Mouse (Mus musculus) stomach, postnatal 0 days (tissue): ENCODE measurements around the gene D930048N14Rik. TPM values are rescaled to one million over a fixed set of nuclear protein-coding genes. Genes with fewer than 3 reads are reported as not detected.

Source experiments
- ATAC-seq: fragments of 200-750 bp; cut with Nextera tagmentation; 2 replicates; pipeline ENCODE4 v1.8.0; 2017; ENCODE audit not compliant: low FRiP score, low TSS enrichment
- DNase-seq: peaks from one replicate; pipeline ENCODE4 v3.0.0-alpha.2; 2016; ENCODE audit warnings: low spot score
- H3K27ac ChIP-seq: fragments of 300-500 bp; sonication (generic); replicated peaks from 2 replicates; pipeline ENCODE4 v1.5.1; 2014; ENCODE audit warnings: mild to moderate bottlenecking, control low read depth
- H3K27me3 ChIP-seq: fragments of 300-500 bp; sonication (generic); 2 replicates; pipeline ENCODE4 v1.6.1; 2014; ENCODE audit warnings: low read length; ENCODE audit not compliant: control insufficient read depth, insufficient read depth
- H3K36me3 ChIP-seq: fragments of 300-500 bp; sonication (generic); 2 replicates; pipeline ENCODE4 v1.6.1; 2014; ENCODE audit warnings: low read length, mixed read lengths; ENCODE audit not compliant: control insufficient read depth, insufficient read depth
- H3K4me1 ChIP-seq: fragments of 300-500 bp; sonication (generic); replicated peaks from 2 replicates; pipeline ENCODE4 v1.6.1; 2014; ENCODE audit warnings: antibody characterized with exemption; ENCODE audit not compliant: control insufficient read depth, insufficient read depth
- H3K4me2 ChIP-seq: fragments of 300-500 bp; sonication (generic); replicated peaks from 2 replicates; pipeline ENCODE4 v1.6.1; 2014; ENCODE audit warnings: low read depth, mild to moderate bottlenecking, control low read depth, moderate library complexity
- H3K4me3 ChIP-seq: fragments of 300-500 bp; sonication (generic); 2 replicates; pipeline ENCODE4 v1.5.1; 2014; ENCODE audit warnings: low read depth, low read length, control low read depth
- H3K9ac ChIP-seq: fragments of 300-500 bp; sonication (generic); 2 replicates; pipeline ENCODE4 v1.6.1; 2014; ENCODE audit warnings: mild to moderate bottlenecking, low read length, control low read depth, mixed read lengths
- H3K9me3 ChIP-seq: fragments of 300-500 bp; sonication (generic); 2 replicates; pipeline ENCODE4 v1.6.1; 2016; ENCODE audit warnings: low read length; ENCODE audit not compliant: control insufficient read depth
- CTCF ChIP-seq: IDR thresholded peaks from 2 replicates; pipeline ENCODE4 v1.5.1; 2016; ENCODE audit warnings: antibody characterized with exemption, low read depth, mild to moderate bottlenecking, moderate library complexity
- EP300 ChIP-seq: optimal IDR thresholded peaks from 2 replicates; pipeline ENCODE3; 2016; ENCODE audit warnings: antibody characterized with exemption
- WGBS: fragments of 180-500 bp; shearing (Covaris S2); extraction: QIAGEN DNeasy Blood & Tissue Kit; methylation state at CpG from one replicate; pipeline ENCODE4 v1.1.7; 2014; 5-methylcytosine and 5-hydroxymethylcytosine counted together
- polyA plus RNA-seq: library from polyadenylated mRNA; unstranded; fragments of >200 nt; fragmentation: Nextera tagmentation; extraction: Ambion mirVana; gene quantifications from 2 replicates; pipeline ENCODE4 v1.2.1, GENCODE M21; 2015

The D930048N14Rik gene
- polyA plus RNA-seq, 1 experiment from 2014 or later: 2.0 TPM

GRCm38 (mm10) chr11:51703379-51703998 lies 52.7 kb downstream of the D930048N14Rik start:
- Histone ChIP-seq H3K27ac (no peak overlapping the region), H3K4me1 (no peaks in the 10 kb centered on the region), H3K9me3 (no peaks in the 10 kb centered on the region), H3K4me3 (no peak overlapping the region), H3K36me3 (peaks cover 11% of the 10 kb centered on the region), H3K27me3 (no peaks in the 10 kb centered on the region), H3K9ac (no peak overlapping the region), H3K4me2 (no peak overlapping the region)
- WGBS: 68% methylated on average over 10 of the region's 10 CpGs
- TF ChIP-seq CTCF: peak; percentile 51
- no peak for TF ChIP-seq EP300
- DNase-seq: peak; percentile 45
- no peak for ATAC-seq

- no peak for ATAC-seq
- Histone ChIP-seq H3K4me3 (no peak overlapping the region), H3K4me2 (no peak overlapping the region), H3K27ac (no peak overlapping the region), H3K36me3 (peaks cover 14% of the 10 kb centered on the region), H3K27me3 (no peaks in the 10 kb centered on the region), H3K4me1 (no peaks in the 10 kb centered on the region), H3K9me3 (no peaks in the 10 kb centered on the region), H3K9ac (no peak overlapping the region)
- DNase-seq: no peak
- TF ChIP-seq CTCF (no peak), EP300 (no peak)
- 95% methylated on average over 9 of the region's 10 CpGs for WGBS
These were observed 55.7 kb downstream of the D930048N14Rik start for GRCm38 (mm10) chr11:51706451-51706850.

- DNase-seq (no peak), ATAC-seq (no peak)
- 92% methylated on average over 13 of the region's 13 CpGs for WGBS
- no peak for TF ChIP-seq CTCF
- TF ChIP-seq EP300: no peak
- Histone ChIP-seq H3K36me3 (peaks cover 19% of the 10 kb centered on the region), H3K4me1 (no peaks in the 10 kb centered on the region), H3K27ac (no peak overlapping the region), H3K4me2 (no peak overlapping the region), H3K9me3 (no peaks in the 10 kb centered on the region), H3K27me3 (no peaks in the 10 kb centered on the region), H3K4me3 (no peak overlapping the region), H3K9ac (no peak overlapping the region)
These were observed 56.3 kb downstream of the D930048N14Rik start for GRCm38 (mm10) chr11:51707080-51707479.

Other genes starting within 250 kb of the D930048N14Rik start
- 13.3 and 14.0 TPM in 2 replicates for gene Phykpl, start 66.2 kb upstream of the D930048N14Rik start, polyA plus RNA-seq
- gene Hnrnpab, start 44.1 kb upstream of the D930048N14Rik start, polyA plus RNA-seq: 204 and 215 TPM in 2 replicates
- gene Nhp2, start 31.2 kb upstream of the D930048N14Rik start, polyA plus RNA-seq: 134 and 144 TPM in 2 replicates
- 34.6 and 35.3 TPM in 2 replicates for gene Rmnd5b, start 15.1 kb upstream of the D930048N14Rik start, polyA plus RNA-seq
- 16.1 and 16.8 TPM in 2 replicates for gene N4bp3, start 112 bp upstream of the D930048N14Rik start, polyA plus RNA-seq
- 95.2 and 103 TPM in 2 replicates for gene 0610009B22Rik, start 37.9 kb downstream of the D930048N14Rik start, polyA plus RNA-seq
- 8.3 and 8.4 TPM in 2 replicates for gene Sec24a, start 112.7 kb downstream of the D930048N14Rik start, polyA plus RNA-seq
- 168 and 169 TPM in 2 replicates for gene Sar1b, start 112.7 kb downstream of the D930048N14Rik start, polyA plus RNA-seq
- 1.2 and 1.3 TPM in 2 replicates for gene Jade2, start 206.7 kb downstream of the D930048N14Rik start, polyA plus RNA-seq